Comparison of ENCODE assay signal across 13 mouse cellular contexts in the genomic region with DNA sequence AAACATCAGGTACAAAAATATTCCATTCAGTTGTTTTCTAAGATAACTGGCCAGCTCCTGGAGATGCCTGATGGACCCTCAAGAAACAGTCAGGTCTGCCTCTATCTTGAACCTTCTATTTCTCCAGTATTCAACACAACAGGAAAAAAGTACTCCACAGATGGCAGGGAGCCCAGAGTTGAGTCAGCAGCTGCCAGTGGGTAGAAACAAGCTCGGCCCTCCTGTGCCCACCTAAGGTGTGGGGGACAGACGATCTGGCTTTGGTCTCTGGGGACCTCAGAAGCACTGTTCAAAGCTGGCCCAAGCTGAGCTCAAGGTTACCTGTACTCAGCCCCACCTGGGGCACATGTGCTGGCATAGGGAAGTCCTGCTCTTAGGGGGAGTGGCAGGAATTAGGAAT. TPM values are rescaled to one million over a fixed set of nuclear protein-coding genes. Genes with fewer than 3 reads are reported as not detected.
DNase-seq lines count a peak whose midpoint lies in the region; ATAC-seq and TF ChIP-seq lines count a peak whose summit lies in the region.
"Had no signal": no experiment of that assay in that cellular context is flagged by ENCODE, and none has a peak within 500 bp of the region (broad histone marks: within the 10 kb centered on the region; RNA-seq: fewer than 3 reads in every experiment).

No protein-coding gene starts in this region.

- TF ChIP-seq EP300 in lung, postnatal 0 days (IDR thresholded peaks at IDR 0.05) = no peak

- intact Hi-C loops in heart, postnatal 10 days (cut with DNase I) = no loop called here

- H3K4me2 ChIP-seq in heart, embryonic 14.5 days (ENCODE audit: low read length) = no peak overlapping the region
- H3K4me2 ChIP-seq in lung, postnatal 0 days (replicated peaks; ENCODE audit: low read depth, low read length) = no peak overlapping the region
- H3K4me2 ChIP-seq: limb, embryonic 12.5 days; lung, embryonic 14.5 days; stomach, embryonic 15.5 days had no signal

- TF ChIP-seq CTCF in lung, postnatal 0 days (IDR thresholded peaks at IDR 0.05) = no peak

- 40% methylated on average over 2 of the region's 2 CpGs for WGBS in heart, embryonic 14.5 days
- 29% methylated on average over 2 of the region's 2 CpGs for WGBS in lung, postnatal 0 days

- H3K9ac ChIP-seq in heart, embryonic 14.5 days (ENCODE audit: low read length) = peak overlapping the region; percentile 16; the same call in 1 of the 2 replicates
- H3K9ac ChIP-seq in lung, postnatal 0 days (replicated peaks; ENCODE audit: low read depth) = no peak overlapping the region
- H3K9ac ChIP-seq: limb, embryonic 12.5 days; lung, embryonic 14.5 days; stomach, embryonic 15.5 days had no signal

- 0 out of 4 replicates have a peak overlapping the region, but pooled peaks of 1 of the 2 experiments have one; percentile 19 for H3K27ac ChIP-seq in heart, embryonic 14.5 days (replicated peaks in 1 of 2; ENCODE audit: control insufficient read depth in 1 of 2, insufficient read depth in 1 of 2, low read depth in 2 of 2, low read length in 2 of 2)
- H3K27ac ChIP-seq in lung, postnatal 0 days (ENCODE audit: low read length) = peak overlapping the region; percentile 38; the same call in 1 of the 2 replicates
- H3K27ac ChIP-seq: limb, embryonic 12.5 days; stomach, embryonic 15.5 days had no signal

- H3K9me3 ChIP-seq in heart, embryonic 14.5 days (ENCODE audit: control insufficient read depth, low read length) = no peaks in the 10 kb centered on the region
- H3K9me3 ChIP-seq in lung, postnatal 0 days (ENCODE audit: low read length) = no peaks in the 10 kb centered on the region
- H3K9me3 ChIP-seq: limb, embryonic 12.5 days; stomach, embryonic 15.5 days had no signal

- H3K36me3 ChIP-seq in heart, embryonic 14.5 days (ENCODE audit: control insufficient read depth, insufficient read depth, low read length) = peaks cover 63% of the 10 kb centered on the region
- H3K36me3 ChIP-seq in lung, postnatal 0 days (ENCODE audit: insufficient read depth, low read length) = 0 out of 2 replicates have a peak, but pooled peaks cover 4% of the 10 kb centered on the region

- no peak overlapping the region for H3K4me3 ChIP-seq in heart, embryonic 14.5 days (ENCODE audit: control insufficient read depth in 1 of 2, insufficient read depth in 1 of 2, low read depth in 1 of 2, low read length in 2 of 2)
- no peak overlapping the region for H3K4me3 ChIP-seq in lung, postnatal 0 days (ENCODE audit: low read depth, low read length)
- H3K4me3 ChIP-seq: limb, embryonic 12.5 days; stomach, embryonic 15.5 days had no signal

- H3K27me3 ChIP-seq in heart, embryonic 14.5 days (ENCODE audit: control insufficient read depth, insufficient read depth, low read length) = no peaks in the 10 kb centered on the region
- H3K27me3 ChIP-seq in lung, postnatal 0 days (replicated peaks; ENCODE audit: insufficient read depth, low read length) = no peaks in the 10 kb centered on the region
- H3K27me3 ChIP-seq: limb, embryonic 12.5 days; stomach, embryonic 15.5 days had no signal

- no peak for DNase-seq in heart, postnatal 10 days
- peak; percentile 43 for DNase-seq in lung, postnatal 0 days (ENCODE audit: low spot score)
- no peak for DNase-seq in lung, postnatal 25 days (ENCODE audit: low spot score)
- peak; percentile 88 for DNase-seq in NIH3T3 (ENCODE audit: low read depth)
- peak; percentile 39 for DNase-seq in lung, postnatal 10 days
- no peak for DNase-seq in layer of hippocampus, adult 9-10 months (ENCODE audit: low spot score)
- DNase-seq: cerebellum, adult 9-11 months; heart, adult 11 months; heart, postnatal 36 days; lung, embryonic 14.5 days had no signal

- no peak for ATAC-seq in heart, embryonic 14.5 days (ENCODE audit: insufficient number of reproducible peaks, insufficient read depth, low FRiP score, low read depth)
- ATAC-seq in lung, postnatal 0 days = no peak

- peaks cover 7 to 27% of the 10 kb centered on the region in 2 experiments for H3K4me1 ChIP-seq in heart, embryonic 14.5 days (ENCODE audit: control insufficient read depth in 2 of 2, insufficient read depth in 2 of 2, low read length in 2 of 2)
- peaks cover 13% of the 10 kb centered on the region; the same call in 1 of the 2 replicates for H3K4me1 ChIP-seq in lung, postnatal 0 days (ENCODE audit: insufficient read depth, low read depth, low read length)

RNA-seq across cellular contexts. Expression of gene Uba52, which starts 2.8 kb away (rescaled TPM):
- polyA plus RNA-seq in heart, embryonic 14.5 days (2014; fragmentation: Nextera tagmentation; extraction: Ambion mirVana) = 900 and 1,040 TPM in 2 replicates
- 1,000 to 10,000 TPM; 1,604 to 1,683 TPM for total RNA-seq in heart, postnatal 10 days (2021)
- 723 and 836 TPM in 2 replicates for polyA plus RNA-seq in lung, postnatal 0 days (2015; fragmentation: Nextera tagmentation; extraction: Ambion mirVana)

RNA-seq across cellular contexts. Expression of gene Rex1bd, which starts 6.9 kb away (rescaled TPM):
- polyA plus RNA-seq in heart, embryonic 14.5 days (2014; fragmentation: Nextera tagmentation; extraction: Ambion mirVana) = 129 and 138 TPM in 2 replicates
- total RNA-seq in heart, postnatal 10 days (2021) = 100 to 1,000 TPM; 108 to 114 TPM
- 103 and 117 TPM in 2 replicates for polyA plus RNA-seq in lung, postnatal 0 days (2015; fragmentation: Nextera tagmentation; extraction: Ambion mirVana)

RNA-seq across cellular contexts. Expression of gene Fkbp8, which starts 14.1 kb away (rescaled TPM):
- polyA plus RNA-seq in heart, embryonic 14.5 days (2014; fragmentation: Nextera tagmentation; extraction: Ambion mirVana) = 189 and 209 TPM in 2 replicates
- total RNA-seq in heart, postnatal 10 days (2021) = 100 to 1,000 TPM; 185 to 190 TPM
- 222 and 228 TPM in 2 replicates for polyA plus RNA-seq in lung, postnatal 0 days (2015; fragmentation: Nextera tagmentation; extraction: Ambion mirVana)

RNA-seq across cellular contexts. Expression of gene Kxd1, which starts 14.3 kb away (rescaled TPM):
- polyA plus RNA-seq in heart, embryonic 14.5 days (2014; fragmentation: Nextera tagmentation; extraction: Ambion mirVana) = 79.3 and 85.7 TPM in 2 replicates
- total RNA-seq in heart, postnatal 10 days (2021) = 10 to 100 TPM; 79.5 to 81.3 TPM
- 56.1 and 62.4 TPM in 2 replicates for polyA plus RNA-seq in lung, postnatal 0 days (2015; fragmentation: Nextera tagmentation; extraction: Ambion mirVana)

RNA-seq across cellular contexts. Expression of gene Crlf1, which starts 20.5 kb away (rescaled TPM):
- 0.42 and 2.0 TPM in 2 replicates for polyA plus RNA-seq in heart, embryonic 14.5 days (2014; fragmentation: Nextera tagmentation; extraction: Ambion mirVana)
- total RNA-seq in heart, postnatal 10 days (2021) = under 1 TPM; 0.38 to 0.72 TPM
- 98.7 and 112 TPM in 2 replicates for polyA plus RNA-seq in lung, postnatal 0 days (2015; fragmentation: Nextera tagmentation; extraction: Ambion mirVana)

Comparison
In these comparisons a context has a peak if more than half of its experiments do, and no peak if none do; other contexts are left out.
1. DNase-seq: peak in lung, postnatal 0 days (single experiment), NIH3T3 (single experiment) and lung, postnatal 10 days (single experiment); none in heart, postnatal 10 days (0 of 2), lung, postnatal 25 days (single experiment) and layer of hippocampus, adult 9-10 months (single experiment).